Mouse (Mus musculus) heart, adult 2 months (tissue): Measurements from ENCODE around the gene Ttc3. TPM values are rescaled to one million over a fixed set of nuclear protein-coding genes. Genes with fewer than 3 reads are reported as not detected.

Experiments
- DNase-seq, 2 experiments: peaks; one replicate each; pipeline ENCODE4 v3.0.0; 2021
- H3K27ac ChIP-seq: fragments of 200-600 bp; 2 replicates; pipeline ENCODE4 v1.8.1; 2022
- H3K27me3 ChIP-seq: fragments of 200-500 bp; 2 replicates; pipeline ENCODE4 v1.6.1; 2012; ENCODE audit warnings: mild to moderate bottlenecking, low read length, inconsistent platforms, mixed read lengths; ENCODE audit not compliant: control insufficient read depth, insufficient read depth
- H3K36me3 ChIP-seq: fragments of 200-500 bp; 2 replicates; pipeline ENCODE4 v1.6.1; 2012; ENCODE audit warnings: low read length, inconsistent platforms; ENCODE audit not compliant: control insufficient read depth, insufficient read depth
- H3K4me1 ChIP-seq: fragments of 200-500 bp; 2 replicates; pipeline ENCODE4 v1.6.1; 2011; ENCODE audit warnings: low read length; ENCODE audit not compliant: control insufficient read depth, insufficient read depth
- H3K4me3 ChIP-seq: fragments of 200-600 bp; 2 replicates; pipeline ENCODE4 v1.8.1; 2022
- H3K79me2 ChIP-seq: fragments of 200-500 bp; replicated peaks from 2 replicates; pipeline ENCODE4 v1.6.1; 2012; ENCODE audit warnings: mild to moderate bottlenecking, inconsistent platforms, low read length, moderate library complexity, mixed read lengths; ENCODE audit not compliant: control insufficient read depth, insufficient read depth
- H3K9ac ChIP-seq: fragments of 200-500 bp; 2 replicates; pipeline ENCODE4 v1.6.1; 2012; ENCODE audit warnings: low read depth, mild to moderate bottlenecking, control low read depth, inconsistent platforms, low read length, mixed read lengths
- CTCF ChIP-seq: fragments of 200-600 bp; IDR thresholded peaks from 2 replicates; pipeline ENCODE4 v1.8.1; 2022; ENCODE audit warnings: antibody characterized with exemption, mild to moderate bottlenecking, moderate library complexity
- EP300 ChIP-seq: fragments of 200-500 bp; IDR thresholded peaks from 2 replicates; pipeline ENCODE4 v1.6.1; 2011; ENCODE audit warnings: low read depth, low read length, control low read depth; ENCODE audit not compliant: insufficient read depth
- POLR2A ChIP-seq: fragments of 200-500 bp; IDR thresholded peaks from 2 replicates; pipeline ENCODE4 v1.6.1; 2011; ENCODE audit warnings: mild to moderate bottlenecking, low read depth, low read length, control low read depth; ENCODE audit not compliant: insufficient read depth
- WGBS: fragments of 180-500 bp; shearing (Covaris S2); methylation state at CpG from one replicate; pipeline ENCODE4 v1.1.7; 2018; 5-methylcytosine and 5-hydroxymethylcytosine counted together
- intact Hi-C: fragments of 180-260 bp; cut with DNase I; formaldehyde crosslinking; loops from one replicate; pipeline ENCODE4 v1.15.1; 2025
- polyA plus RNA-seq: library from polyadenylated mRNA; depleted of rRNA; stranded (reverse); fragments of >200 nt; gene quantifications from 2 replicates; pipeline ENCODE4 v1.2.3, GENCODE M21; 2012
- total RNA-seq, 2 experiments: library from RNA; stranded (reverse); gene quantifications; 2 replicates each; pipeline ENCODE4 v1.2.3; 2021

Ttc3 gene
- total and polyA plus RNA-seq, 3 experiments, result 26.0 to 85.5 (median 77.6) TPM

- Histone ChIP-seq H3K27me3 (no peaks in the 10 kb centered on the region), H3K27ac (no peak overlapping the region), H3K4me1 (no peaks in the 10 kb centered on the region), H3K79me2 (no peaks in the 10 kb centered on the region), H3K4me3 (no peak overlapping the region), H3K9ac (no peak overlapping the region), H3K36me3 (peaks cover 4% of the 10 kb centered on the region; the same call in 1 of the 2 replicates)
- TF ChIP-seq CTCF, result no peak
- no peak for TF ChIP-seq POLR2A
- no peak for TF ChIP-seq EP300
- no peak for DNase-seq
- intact Hi-C loops, result no loop called here
- WGBS, result 64% methylated on average over 3 of the region's 3 CpGs
These were observed 40.9 kb downstream of the Ttc3 start for GRCm38 (mm10) chr16:94411287-94411686.

- H3K9ac ChIP-seq, result no peak overlapping the region
- no peak overlapping the region for H3K27ac ChIP-seq
- peaks cover 4% of the 10 kb centered on the region; the same call in 1 of the 2 replicates for H3K36me3 ChIP-seq
- no peaks in the 10 kb centered on the region for H3K79me2 ChIP-seq
- H3K27me3 ChIP-seq, result no peaks in the 10 kb centered on the region
- intact Hi-C loops, result no loop called here
- no peak overlapping the region for H3K4me3 ChIP-seq
- TF ChIP-seq POLR2A (no peak), EP300 (no peak), CTCF (no peak)
- no peak for DNase-seq
- 78% methylated on average over 2 of the region's 2 CpGs for WGBS
- no peaks in the 10 kb centered on the region for H3K4me1 ChIP-seq
These were observed 41.8 kb downstream of the Ttc3 start for GRCm38 (mm10) chr16:94412198-94412597.

- Histone ChIP-seq H3K36me3 (peaks cover 5% of the 10 kb centered on the region; the same call in 1 of the 2 replicates), H3K4me3 (no peak overlapping the region), H3K9ac (no peak overlapping the region), H3K4me1 (no peaks in the 10 kb centered on the region), H3K79me2 (no peaks in the 10 kb centered on the region), H3K27ac (no peak overlapping the region), H3K27me3 (no peaks in the 10 kb centered on the region)
- intact Hi-C loops, result no loop called here
- DNase-seq, result no peak
- TF ChIP-seq POLR2A (no peak), EP300 (no peak), CTCF (no peak)
- 96% methylated on average over 4 of the region's 4 CpGs for WGBS
These were observed 42.3 kb downstream of the Ttc3 start for GRCm38 (mm10) chr16:94412760-94413159.

- WGBS, result 88% methylated on average over 6 of the region's 6 CpGs
- H3K36me3 ChIP-seq, result peaks cover 5% of the 10 kb centered on the region; the same call in 1 of the 2 replicates
- H3K9ac ChIP-seq, result no peak overlapping the region
These were observed 43.7 kb downstream of the Ttc3 start for GRCm38 (mm10) chr16:94414151-94414550.

GRCm38 (mm10) chr16:94420498-94420897, 50.1 kb downstream of the Ttc3 start:
- H3K79me2 ChIP-seq, result no peaks in the 10 kb centered on the region
- no peaks in the 10 kb centered on the region for H3K4me1 ChIP-seq
- WGBS, result 95% methylated on average over 3 of the region's 3 CpGs
- no peak for DNase-seq
- no peak overlapping the region for H3K4me3 ChIP-seq
- H3K36me3 ChIP-seq, result peaks cover 2% of the 10 kb centered on the region
- H3K9ac ChIP-seq, result no peak overlapping the region
- no peak for TF ChIP-seq EP300
- TF ChIP-seq CTCF, result peak; percentile 51
- H3K27me3 ChIP-seq, result no peaks in the 10 kb centered on the region
- intact Hi-C loops, result no loop called here
- no peak overlapping the region for H3K27ac ChIP-seq

More at GRCm38 (mm10) chr16:94414151-94414550, 43.7 kb downstream of the Ttc3 start:
- Histone ChIP-seq H3K79me2 (no peaks in the 10 kb centered on the region), H3K27ac (no peak overlapping the region), H3K27me3 (no peaks in the 10 kb centered on the region), H3K4me3 (no peak overlapping the region), H3K4me1 (no peaks in the 10 kb centered on the region)
- no peak for DNase-seq
- intact Hi-C loops, result no loop called here
- TF ChIP-seq EP300 (no peak), POLR2A (no peak), CTCF (no peak)

GRCm38 (mm10) chr16:94428948-94429347, 58.5 kb downstream of the Ttc3 start:
- no peaks in the 10 kb centered on the region for H3K27me3 ChIP-seq
- no peaks in the 10 kb centered on the region for H3K4me1 ChIP-seq
- WGBS, result 89% methylated on average over 4 of the region's 4 CpGs
- H3K79me2 ChIP-seq, result no peaks in the 10 kb centered on the region
- H3K9ac ChIP-seq, result no peak overlapping the region
- DNase-seq, result no peak
- H3K4me3 ChIP-seq, result no peak overlapping the region
- H3K27ac ChIP-seq, result no peak overlapping the region
- TF ChIP-seq EP300 (no peak), CTCF (no peak), POLR2A (no peak)
- intact Hi-C loops, result no loop called here
- peaks cover 3% of the 10 kb centered on the region for H3K36me3 ChIP-seq
